Mouse (Mus musculus): Measurements from ENCODE around the gene Mgat3. TPM values are rescaled to one million over a fixed set of nuclear protein-coding genes. Genes with fewer than 3 reads are reported as not detected.

Gene Mgat3
- total and polyA plus RNA-seq, 2 experiments, result 0.09 to 0.16 TPM

DNA sequence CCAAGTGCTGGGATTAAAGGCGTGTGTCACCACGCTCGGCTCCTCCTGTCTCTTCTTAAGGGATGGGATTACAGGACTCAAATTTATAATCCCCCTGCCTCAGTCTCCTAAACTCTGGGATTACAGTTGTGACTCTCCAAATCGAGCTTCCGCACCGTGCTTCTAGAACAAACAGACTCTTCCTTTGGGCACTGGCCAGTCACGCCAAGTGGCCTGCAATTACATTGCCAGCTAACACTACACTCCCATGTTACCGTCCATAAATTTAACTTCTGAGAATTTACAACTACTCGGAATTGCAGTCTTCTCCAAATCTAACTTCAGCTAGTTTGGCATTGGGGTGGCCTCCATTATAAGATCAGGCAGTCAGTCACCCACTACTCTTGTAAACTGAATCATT, 41.1 kb upstream of the Mgat3 start:
- TF ChIP-seq CTCF (IDR thresholded peaks at IDR 0.05; ENCODE audit: low read depth, low read length) (no peak), POLR2A (IDR thresholded peaks at IDR 0.05; ENCODE audit: extremely low read depth, insufficient read depth, low read length) (no peak)
- Histone ChIP-seq H3K4me1 (ENCODE audit: control insufficient read depth, insufficient read depth, low read length) (peaks cover 10% of the 10 kb centered on the region), H3K4me3 (ENCODE audit: insufficient read depth, low read depth, low read length) (no peak overlapping the region), H3K9ac (ENCODE audit: low read depth, low read length) (no peak overlapping the region), H3K27me3 (ENCODE audit: control insufficient read depth, insufficient read depth, low read length) (no peaks in the 10 kb centered on the region), H3K36me3 (ENCODE audit: control insufficient read depth, insufficient read depth, low read length) (no peaks in the 10 kb centered on the region), H3K27ac (replicated peaks; ENCODE audit: insufficient read depth, low read depth, low read length) (no peak overlapping the region), H3K79me2 (ENCODE audit: control insufficient read depth, insufficient read depth, low read length) (peaks cover 7% of the 10 kb centered on the region; the same call in 1 of the 2 replicates)
- peak; percentile 4 for DNase-seq (ENCODE audit: extremely low read depth, low read depth, low spot score)
- WGBS, result 70% methylated on average over 9 of the region's 9 CpGs

- TF ChIP-seq POLR2A (IDR thresholded peaks at IDR 0.05; ENCODE audit: extremely low read depth, insufficient read depth, low read length) (peak; percentile 57), CTCF (IDR thresholded peaks at IDR 0.05; ENCODE audit: low read depth, low read length) (peak; percentile 79)
- Histone ChIP-seq H3K79me2 (ENCODE audit: control insufficient read depth, insufficient read depth, low read length) (peaks cover 7% of the 10 kb centered on the region; the same call in 1 of the 2 replicates), H3K4me1 (ENCODE audit: control insufficient read depth, insufficient read depth, low read length) (peaks cover 10% of the 10 kb centered on the region), H3K4me3 (ENCODE audit: insufficient read depth, low read depth, low read length) (peak within 1 kb of the TSS; percentile 83), H3K9ac (ENCODE audit: low read depth, low read length) (peak within 1 kb of the TSS; percentile 91), H3K36me3 (ENCODE audit: control insufficient read depth, insufficient read depth, low read length) (no peaks in the 10 kb centered on the region), H3K27me3 (ENCODE audit: control insufficient read depth, insufficient read depth, low read length) (no peaks in the 10 kb centered on the region), H3K27ac (replicated peaks; ENCODE audit: insufficient read depth, low read depth, low read length) (peak within 1 kb of the TSS; percentile 93)
- peak; percentile 72 for DNase-seq (ENCODE audit: extremely low read depth, low read depth, low spot score)
- WGBS, result under 1% methylated on average over 58 of the region's 59 CpGs
Measured at GRCm38 (mm10) chr15:80132993-80133586, 40.4 kb upstream of the Mgat3 start, which contains the start of gene Tab1. TSS of gene Tab1 (plus strand) at chr15:80133127.

- Histone ChIP-seq H3K36me3 (ENCODE audit: control insufficient read depth, insufficient read depth, low read length) (no peaks in the 10 kb centered on the region), H3K27ac (replicated peaks; ENCODE audit: insufficient read depth, low read depth, low read length) (peak overlapping the region; percentile 93), H3K4me1 (ENCODE audit: control insufficient read depth, insufficient read depth, low read length) (peaks cover 10% of the 10 kb centered on the region), H3K4me3 (ENCODE audit: insufficient read depth, low read depth, low read length) (peak overlapping the region; percentile 83), H3K9ac (ENCODE audit: low read depth, low read length) (peak overlapping the region; percentile 91), H3K79me2 (ENCODE audit: control insufficient read depth, insufficient read depth, low read length) (peaks cover 7% of the 10 kb centered on the region; the same call in 1 of the 2 replicates), H3K27me3 (ENCODE audit: control insufficient read depth, insufficient read depth, low read length) (no peaks in the 10 kb centered on the region)
- WGBS, result 4% methylated on average over 14 of the region's 14 CpGs
- peak; percentile 50 for DNase-seq (ENCODE audit: extremely low read depth, low read depth, low spot score)
- TF ChIP-seq POLR2A (IDR thresholded peaks at IDR 0.05; ENCODE audit: extremely low read depth, insufficient read depth, low read length) (no peak), CTCF (IDR thresholded peaks at IDR 0.05; ENCODE audit: low read depth, low read length) (no peak)
Measured at GRCm38 (mm10) chr15:80133682-80134449, 39.7 kb upstream of the Mgat3 start.

- peak overlapping the region; percentile 9; the same call in 1 of the 2 replicates for H3K4me3 ChIP-seq (ENCODE audit: insufficient read depth, low read depth, low read length)
- H3K36me3 ChIP-seq (ENCODE audit: control insufficient read depth, insufficient read depth, low read length), result no peaks in the 10 kb centered on the region
- peak overlapping the region; percentile 8; the same call in 1 of the 2 replicates for H3K9ac ChIP-seq (ENCODE audit: low read depth, low read length)
- no peaks in the 10 kb centered on the region for H3K27me3 ChIP-seq (ENCODE audit: control insufficient read depth, insufficient read depth, low read length)
- peaks cover 7% of the 10 kb centered on the region; the same call in 1 of the 2 replicates for H3K79me2 ChIP-seq (ENCODE audit: control insufficient read depth, insufficient read depth, low read length)
- H3K27ac ChIP-seq (replicated peaks; ENCODE audit: insufficient read depth, low read depth, low read length), result peak overlapping the region; percentile 93; the same call in 1 of the 2 replicates
- peaks cover 10% of the 10 kb centered on the region for H3K4me1 ChIP-seq (ENCODE audit: control insufficient read depth, insufficient read depth, low read length)
- TF ChIP-seq CTCF (IDR thresholded peaks at IDR 0.05; ENCODE audit: low read depth, low read length), result no peak
- TF ChIP-seq POLR2A (IDR thresholded peaks at IDR 0.05; ENCODE audit: extremely low read depth, insufficient read depth, low read length), result no peak
- 27% methylated on average over 9 of the region's 9 CpGs for WGBS
- DNase-seq (ENCODE audit: extremely low read depth, low read depth, low spot score), result peak; percentile 28
Measured at GRCm38 (mm10) chr15:80134450-80134847, 39.1 kb upstream of the Mgat3 start.

DNA sequence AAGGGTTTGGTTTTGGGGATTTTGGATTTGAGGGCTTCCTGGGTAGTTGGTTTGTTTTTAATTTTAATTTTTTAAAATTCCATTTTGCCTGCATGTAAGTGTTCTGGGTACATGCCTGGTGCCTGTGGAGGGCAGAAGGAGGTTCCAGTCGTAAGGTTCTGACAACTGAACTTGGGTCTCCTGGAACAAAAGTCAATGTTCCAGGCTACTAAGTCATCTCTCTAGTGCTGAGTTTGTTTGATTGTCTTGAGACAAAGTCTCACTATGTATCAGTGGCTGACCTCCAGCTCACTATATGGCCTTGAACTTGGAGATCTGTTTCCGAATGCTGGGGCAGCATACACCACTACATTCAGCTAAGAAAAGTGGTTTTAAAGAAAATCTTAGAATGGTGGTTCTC, 38.0 kb upstream of the Mgat3 start:
- peaks cover 10% of the 10 kb centered on the region for H3K4me1 ChIP-seq (ENCODE audit: control insufficient read depth, insufficient read depth, low read length)

More for the DNA sequence above, 38.0 kb upstream of the Mgat3 start:
- Histone ChIP-seq H3K27me3 (ENCODE audit: control insufficient read depth, insufficient read depth, low read length) (no peaks in the 10 kb centered on the region), H3K79me2 (ENCODE audit: control insufficient read depth, insufficient read depth, low read length) (peaks cover 7% of the 10 kb centered on the region; the same call in 1 of the 2 replicates), H3K9ac (ENCODE audit: low read depth, low read length) (no peak overlapping the region), H3K4me3 (ENCODE audit: insufficient read depth, low read depth, low read length) (no peak overlapping the region), H3K36me3 (ENCODE audit: control insufficient read depth, insufficient read depth, low read length) (no peaks in the 10 kb centered on the region), H3K27ac (replicated peaks; ENCODE audit: insufficient read depth, low read depth, low read length) (no peak overlapping the region)
- peak; percentile 3 for DNase-seq (ENCODE audit: extremely low read depth, low read depth, low spot score)
- TF ChIP-seq POLR2A (IDR thresholded peaks at IDR 0.05; ENCODE audit: extremely low read depth, insufficient read depth, low read length), result no peak
- no peak for TF ChIP-seq CTCF (IDR thresholded peaks at IDR 0.05; ENCODE audit: low read depth, low read length)
- 75% methylated on average over 2 of the region's 2 CpGs for WGBS
